Mouse (Mus musculus) spleen, postnatal 14 days (tissue): Measurements from ENCODE around the gene Gm17651.

Experiments
- DNase-seq, 2 experiments: peaks; one replicate each; pipeline ENCODE4 v3.0.0; 2021 to 2022; ENCODE audit warnings: low spot score in 2 of 2

Gm17651 gene

GRCm38 (mm10) chr3:97680631-97681320 is 6.3 kb upstream of the Gm17651 start:
- DNase-seq: peak; percentile 66 to 79

- DNase-seq: no peak
Observed at GRCm38 (mm10) chr3:97678416-97678815, 3.9 kb upstream of the Gm17651 start.

- DNase-seq: no peak
Observed at GRCm38 (mm10) chr3:97676126-97676525, 1.6 kb upstream of the Gm17651 start.

GRCm38 (mm10) chr3:97667093-97667675 is 7.3 kb downstream of the Gm17651 start:
- DNase-seq: no peak

GRCm38 (mm10) chr3:97666154-97666553 is 8.3 kb downstream of the Gm17651 start:
- no peak for DNase-seq

- DNase-seq: no peak
Observed at GRCm38 (mm10) chr3:97665525-97665924, 9.0 kb downstream of the Gm17651 start.

GRCm38 (mm10) chr3:97661206-97661605 is 13.3 kb downstream of the Gm17651 start:
- no peak for DNase-seq

GRCm38 (mm10) chr3:97659746-97660145 is 14.7 kb downstream of the Gm17651 start:
- no peak for DNase-seq

- DNase-seq: no peak
Observed at GRCm38 (mm10) chr3:97658426-97659193, 15.9 kb downstream of the Gm17651 start.

- peak; percentile 99 for DNase-seq
Observed at GRCm38 (mm10) chr3:97657655-97658411, 16.7 kb downstream of the Gm17651 start, which contains the start of gene Prkab2. TSS of gene Prkab2 (plus strand) at chr3:97658193.

- DNase-seq: peak in 1 of 2 experiments; percentile 38
Observed at GRCm38 (mm10) chr3:97654901-97655300, 19.6 kb downstream of the Gm17651 start.

- no peak for DNase-seq
Observed at GRCm38 (mm10) chr3:97653781-97654180, 20.7 kb downstream of the Gm17651 start.

- DNase-seq: no peak
Observed at GRCm38 (mm10) chr3:97651604-97652003, 22.9 kb downstream of the Gm17651 start.

GRCm38 (mm10) chr3:97649469-97649868 is 25.0 kb downstream of the Gm17651 start:
- no peak for DNase-seq

- no peak for DNase-seq
Observed at GRCm38 (mm10) chr3:97649022-97649421, 25.5 kb downstream of the Gm17651 start.

- DNase-seq: no peak
Observed at GRCm38 (mm10) chr3:97648518-97648917, 26.0 kb downstream of the Gm17651 start.

GRCm38 (mm10) chr3:97642001-97642400 is 32.5 kb downstream of the Gm17651 start:
- no peak for DNase-seq

GRCm38 (mm10) chr3:97641396-97641795 is 33.1 kb downstream of the Gm17651 start:
- no peak for DNase-seq

GRCm38 (mm10) chr3:97634288-97634761 is 40.2 kb downstream of the Gm17651 start:
- no peak for DNase-seq

GRCm38 (mm10) chr3:97633456-97633855 is 41.0 kb downstream of the Gm17651 start:
- no peak for DNase-seq

- DNase-seq: no peak
Observed at GRCm38 (mm10) chr3:97631258-97631860, 43.1 kb downstream of the Gm17651 start.
